Mouse (Mus musculus) testis, adult 2 months (tissue): ENCODE results near the gene Zfyve28.

Experiments
- CTCF ChIP-seq: fragments of 200-500 bp; IDR thresholded peaks from 2 replicates; pipeline ENCODE4 v1.5.1; 2012; ENCODE audit warnings: low read depth, mild to moderate bottlenecking, inconsistent platforms, low read length, moderate library complexity; ENCODE audit not compliant: control insufficient read depth, insufficient read depth, insufficient replicate concordance
- POLR2A ChIP-seq: fragments of 200-500 bp; IDR thresholded peaks from 2 replicates; pipeline ENCODE4 v1.6.1; 2012; ENCODE audit warnings: low read depth, mild to moderate bottlenecking, inconsistent platforms, low read length, moderate library complexity; ENCODE audit not compliant: control insufficient read depth

DNA sequence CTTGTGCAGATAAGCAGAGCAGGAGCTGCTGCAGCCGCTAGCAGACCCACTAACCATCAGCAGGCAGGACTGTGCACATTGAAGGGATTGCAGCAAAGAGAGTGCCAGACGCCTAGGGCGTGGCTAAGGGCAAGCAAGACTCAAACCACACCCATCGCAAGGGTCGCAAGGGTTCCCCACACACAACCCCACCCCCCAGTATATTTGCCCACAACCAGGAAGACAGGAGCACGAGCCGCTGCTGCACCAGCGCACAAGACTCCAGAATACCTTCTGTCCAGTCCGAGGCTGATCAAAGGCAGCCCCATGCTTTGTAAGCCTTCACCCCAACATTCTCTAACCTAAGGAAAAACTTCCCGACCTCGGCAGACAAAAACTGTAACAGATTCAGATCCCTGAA lies 1.7 kb downstream of the Zfyve28 start:
- no peak for TF ChIP-seq CTCF
- no peak for TF ChIP-seq POLR2A
